Mouse (Mus musculus) embryo, embryonic 10 days (tissue): ENCODE results near the gene Txlng.

Experiments used
- DNase-seq: peaks from one replicate; pipeline ENCODE4 v3.0.0-alpha.2; 2015; ENCODE audit warnings: low spot score

The Txlng gene

GRCm38 (mm10) chrX:162760115-162760942 is 68.9 kb downstream of the Txlng start, which contains the start of gene Rbbp7:
Rbbp7 (plus strand) TSS chrX:162760402.
- peak; percentile 92 for DNase-seq

GRCm38 (mm10) chrX:162759251-162760114 is 69.8 kb downstream of the Txlng start:
- DNase-seq = peak; percentile 50

GRCm38 (mm10) chrX:162756058-162756457 is 73.2 kb downstream of the Txlng start:
- no peak for DNase-seq

GRCm38 (mm10) chrX:162754314-162754713 is 74.9 kb downstream of the Txlng start:
- DNase-seq = no peak

- no peak for DNase-seq
These were observed 76.8 kb downstream of the Txlng start for GRCm38 (mm10) chrX:162752418-162752817.

GRCm38 (mm10) chrX:162748696-162749420 is 80.4 kb downstream of the Txlng start:
- peak; percentile 27 for DNase-seq

GRCm38 (mm10) chrX:162736140-162736659 is 93.1 kb downstream of the Txlng start:
- DNase-seq = peak; percentile 32

GRCm38 (mm10) chrX:162734997-162735929 is 94.0 kb downstream of the Txlng start:
- DNase-seq = peak; percentile 70

- no peak for DNase-seq
These were observed 99.2 kb downstream of the Txlng start for GRCm38 (mm10) chrX:162730031-162730430.
